ENCODE assay signal across 9 mouse cellular contexts in genomic region chr7:112444152-112444984, GRCm38 (mm10). TPM values are rescaled to one million over a fixed set of nuclear protein-coding genes. Genes with fewer than 3 reads are reported as not detected.
A peak's percentile ranks its signal among the peaks of the same experiment; 100 is the strongest.
DNase-seq lines count a peak whose midpoint lies in the region; ATAC-seq and TF ChIP-seq lines count a peak whose summit lies in the region.
"Had no signal": no experiment of that assay in that cellular context is flagged by ENCODE, and none has a peak within 500 bp of the region (broad histone marks: within the 10 kb centered on the region; RNA-seq: fewer than 3 reads in every experiment).

No protein-coding gene starts in this region.

- H3K9ac ChIP-seq in liver, adult 2 months (ENCODE audit: low read depth, low read length): peak overlapping the region; percentile 59
- H3K9ac ChIP-seq in limb, embryonic 13.5 days: peak overlapping the region; percentile 13; the same call in 1 of the 2 replicates
- no peak overlapping the region for H3K9ac ChIP-seq in neural tube, embryonic 15.5 days (replicated peaks)
- H3K9ac ChIP-seq: liver, embryonic 14.5 days had no signal

- peaks cover 48% of the 10 kb centered on the region for H3K4me1 ChIP-seq in liver, adult 2 months (ENCODE audit: control insufficient read depth, insufficient read depth, low read length)
- H3K4me1 ChIP-seq in forebrain, embryonic 10.5 days: peaks cover 41% of the 10 kb centered on the region
- peaks cover 52% of the 10 kb centered on the region for H3K4me1 ChIP-seq in limb, embryonic 13.5 days
- peaks cover 18% of the 10 kb centered on the region for H3K4me1 ChIP-seq in neural tube, embryonic 15.5 days
- H3K4me1 ChIP-seq in thymus, adult 2 months (replicated peaks; ENCODE audit: control insufficient read depth, insufficient read depth, low read length): no peaks in the 10 kb centered on the region

- DNase-seq in liver, adult 2 months (ENCODE audit: extremely low read depth, low read depth, low spot score): peak; percentile 77
- DNase-seq in liver: no peak
- DNase-seq in forebrain, embryonic 10.5 days (ENCODE audit: extremely low spot score, low spot score): no peak
- no peak for DNase-seq in adrenal gland, adult 18-20 months (ENCODE audit: low spot score in 2 of 2)
- DNase-seq in spleen, adult 12 weeks (ENCODE audit: low spot score): no peak
- no peak for DNase-seq in thymus, adult 2 months

- H3K79me2 ChIP-seq in liver, adult 2 months (ENCODE audit: control insufficient read depth, insufficient read depth, low read length): peaks cover 18% of the 10 kb centered on the region; the same call in 1 of the 2 replicates

- TF ChIP-seq CTCF in liver, adult 2 months (IDR thresholded peaks at IDR 0.05; ENCODE audit: low read depth, low read length): no peak
- no peak for TF ChIP-seq CTCF in thymus, adult 2 months (IDR thresholded peaks at IDR 0.05; ENCODE audit: borderline replicate concordance, control insufficient read depth, extremely low read depth, insufficient read depth, low read length, poor library complexity)

- 42% methylated on average over 12 of the region's 12 CpGs for WGBS in liver, adult 2 months
- 57% methylated on average over 12 of the region's 12 CpGs for WGBS in forebrain, embryonic 10.5 days
- whole genome bisulfite sequencing in limb, embryonic 13.5 days: 30% methylated on average over 12 of the region's 12 CpGs
- WGBS in neural tube, embryonic 15.5 days: 12% methylated on average over 12 of the region's 12 CpGs
- WGBS in thymus, adult 2 months: 78% methylated on average over 12 of the region's 12 CpGs

- peak overlapping the region; percentile 34; the same call in 1 of the 2 replicates for H3K4me3 ChIP-seq in liver, adult 2 months (ENCODE audit: insufficient read depth, low read depth, low read length)
- no peak overlapping the region for H3K4me3 ChIP-seq in forebrain, embryonic 10.5 days
- no peak overlapping the region for H3K4me3 ChIP-seq in limb, embryonic 13.5 days
- no peak overlapping the region for H3K4me3 ChIP-seq in neural tube, embryonic 15.5 days (replicated peaks)
- H3K4me3 ChIP-seq in thymus, adult 2 months (ENCODE audit: control insufficient read depth, insufficient read depth, low read length): no peak overlapping the region

- H3K27ac ChIP-seq in liver, adult 2 months (replicated peaks; ENCODE audit: insufficient read depth, low read depth, low read length): peak overlapping the region; percentile 96
- H3K27ac ChIP-seq in forebrain, embryonic 10.5 days: peak overlapping the region; percentile 49
- H3K27ac ChIP-seq in limb, embryonic 13.5 days: no peak overlapping the region
- no peak overlapping the region; the same call in 1 of the 2 replicates for H3K27ac ChIP-seq in neural tube, embryonic 15.5 days (replicated peaks)
- H3K27ac ChIP-seq in thymus, adult 2 months (ENCODE audit: control insufficient read depth, insufficient read depth, low read length): no peak overlapping the region
- H3K27ac ChIP-seq: liver, embryonic 14.5 days had no signal

- H3K9me3 ChIP-seq in forebrain, embryonic 10.5 days: peaks cover 5% of the 10 kb centered on the region
- H3K9me3 ChIP-seq in limb, embryonic 13.5 days: peaks cover 5% of the 10 kb centered on the region
- H3K9me3 ChIP-seq in neural tube, embryonic 15.5 days (replicated peaks): no peaks in the 10 kb centered on the region

- H3K36me3 ChIP-seq in liver, adult 2 months (ENCODE audit: control insufficient read depth, insufficient read depth, low read length): no peaks in the 10 kb centered on the region
- H3K36me3 ChIP-seq in forebrain, embryonic 10.5 days (replicated peaks): no peaks in the 10 kb centered on the region
- peaks cover 5% of the 10 kb centered on the region; the same call in 1 of the 2 replicates for H3K36me3 ChIP-seq in limb, embryonic 13.5 days
- no peaks in the 10 kb centered on the region for H3K36me3 ChIP-seq in neural tube, embryonic 15.5 days
- H3K36me3 ChIP-seq in thymus, adult 2 months (ENCODE audit: control insufficient read depth, insufficient read depth, low read length): no peaks in the 10 kb centered on the region

- H3K4me2 ChIP-seq in limb, embryonic 13.5 days (replicated peaks): peak overlapping the region; percentile 23; the same call in 1 of the 2 replicates
- peak overlapping the region; percentile 7; the same call in 1 of the 2 replicates for H3K4me2 ChIP-seq in neural tube, embryonic 15.5 days

- no peaks in the 10 kb centered on the region for H3K27me3 ChIP-seq in liver, adult 2 months (ENCODE audit: control insufficient read depth, insufficient read depth, low read length)
- H3K27me3 ChIP-seq in forebrain, embryonic 10.5 days (ENCODE audit: poor library complexity, severe bottlenecking): no peaks in the 10 kb centered on the region
- H3K27me3 ChIP-seq in limb, embryonic 13.5 days: no peaks in the 10 kb centered on the region
- no peaks in the 10 kb centered on the region for H3K27me3 ChIP-seq in neural tube, embryonic 15.5 days (replicated peaks)
- H3K27me3 ChIP-seq in thymus, adult 2 months (ENCODE audit: control insufficient read depth, insufficient read depth, low read length): no peaks in the 10 kb centered on the region

- TF ChIP-seq POLR2A in liver, adult 2 months (IDR thresholded peaks at IDR 0.05; ENCODE audit: extremely low read depth, insufficient read depth, low read length): no peak
- no peak for TF ChIP-seq POLR2A in thymus, adult 2 months (IDR thresholded peaks at IDR 0.05; ENCODE audit: control insufficient read depth, extremely low read depth, insufficient read depth, low read length, poor library complexity)

- ATAC-seq in limb, embryonic 13.5 days (ENCODE audit: low FRiP score, low read depth): peak; percentile 67; the same call in 1 of the 2 replicates
- ATAC-seq in neural tube, embryonic 15.5 days (ENCODE audit: low FRiP score): no peak

RNA-seq across cellular contexts. Expression of gene Parva, which starts 17.1 kb away (rescaled TPM):
- 18.8 and 24.4 TPM in 2 replicates for total RNA-seq in liver, adult 2 months (2014; rRNA removed)
- 27.2 and 34.5 TPM in 2 replicates for polyA plus RNA-seq in liver, adult 2 months (2012; rRNA removed)
- 51.6 and 54.7 TPM in 2 replicates for polyA plus RNA-seq in forebrain, embryonic 10.5 days (2016; fragmentation: Nextera tagmentation; extraction: Ambion mirVana)
- 95.6 and 108 TPM in 2 replicates for polyA plus RNA-seq in limb, embryonic 13.5 days (2015; fragmentation: Nextera tagmentation; extraction: Ambion mirVana)
- polyA plus RNA-seq in neural tube, embryonic 15.5 days (2015; fragmentation: Nextera tagmentation; extraction: Ambion mirVana): 23.7 and 33.5 TPM in 2 replicates
- total RNA-seq in adrenal gland, adult 18-20 months (2021): 10 to 100 TPM; 81.0 to 83.7 TPM
- 6.1 and 6.6 TPM in 2 replicates for polyA plus RNA-seq in thymus, adult 2 months (2012; rRNA removed)

Comparison
In these comparisons a context has a peak if more than half of its experiments do, and no peak if none do; other contexts are left out.
1. H3K27ac ChIP-seq: peak in liver, adult 2 months (single experiment) and forebrain, embryonic 10.5 days (single experiment); none in limb, embryonic 13.5 days (single experiment), neural tube, embryonic 15.5 days (single experiment) and thymus, adult 2 months (single experiment).